Mouse (Mus musculus): ENCODE data around the gene Ptgs2. TPM values are rescaled to one million over a fixed set of nuclear protein-coding genes. Genes with fewer than 3 reads are reported as not detected.
A peak's percentile ranks its signal among the peaks of the same experiment; 100 is the strongest.

Gene Ptgs2
- polyA plus RNA-seq (2015; fragmentation: Nextera tagmentation; extraction: Ambion mirVana), result 0.04 TPM in 1 of 2 replicates, not detected in the other

GRCm38 (mm10) chr1:150099790-150100333, at the start of gene Ptgs2:
TSS of gene Ptgs2 (plus strand) at chr1:150100031.
- peak within 1 kb of the TSS; percentile 46 for H3K9ac ChIP-seq (replicated peaks)
- H3K27ac ChIP-seq (replicated peaks), result no peak within 1 kb of the TSS
- peak within 1 kb of the TSS; percentile 98 for H3K4me2 ChIP-seq (replicated peaks)
- under 1% methylated on average over 26 of the region's 26 CpGs for WGBS
- peaks cover 9% of the 10 kb centered on the region for H3K4me1 ChIP-seq
- peak; percentile 92 for ATAC-seq (replicated peaks)
- H3K36me3 ChIP-seq, result no peaks in the 10 kb centered on the region
- no peaks in the 10 kb centered on the region for H3K27me3 ChIP-seq
- no peaks in the 10 kb centered on the region for H3K9me3 ChIP-seq
- H3K4me3 ChIP-seq, result peak within 1 kb of the TSS; percentile 46

DNA sequence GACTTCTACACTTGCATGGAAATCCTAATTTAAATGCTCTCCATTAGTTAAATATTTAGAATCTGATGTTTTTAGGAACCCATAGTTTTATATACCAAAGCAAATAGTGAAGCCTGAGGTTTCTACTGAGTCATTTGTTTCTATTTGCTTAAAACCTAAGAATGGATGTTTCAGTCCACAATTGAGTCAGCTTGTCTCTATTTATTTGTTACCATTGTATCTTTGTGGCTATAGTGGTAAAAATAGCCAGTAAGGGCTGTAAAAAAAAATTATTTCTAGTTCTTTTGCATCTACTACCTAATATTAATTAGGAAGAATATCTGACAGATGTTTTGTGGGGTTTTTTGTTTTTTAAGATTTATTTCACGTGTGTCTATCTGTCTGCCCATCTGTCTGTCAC, 49.6 kb upstream of the Ptgs2 start:
- Histone ChIP-seq H3K27ac (replicated peaks) (no peak overlapping the region), H3K9me3 (no peaks in the 10 kb centered on the region), H3K9ac (replicated peaks) (no peak overlapping the region), H3K36me3 (no peaks in the 10 kb centered on the region), H3K27me3 (no peaks in the 10 kb centered on the region), H3K4me1 (no peaks in the 10 kb centered on the region), H3K4me2 (replicated peaks) (no peak overlapping the region), H3K4me3 (no peak overlapping the region)
- 89% methylated on average over 1 of the region's 1 CpGs for WGBS
- no peak for ATAC-seq (replicated peaks)

DNA sequence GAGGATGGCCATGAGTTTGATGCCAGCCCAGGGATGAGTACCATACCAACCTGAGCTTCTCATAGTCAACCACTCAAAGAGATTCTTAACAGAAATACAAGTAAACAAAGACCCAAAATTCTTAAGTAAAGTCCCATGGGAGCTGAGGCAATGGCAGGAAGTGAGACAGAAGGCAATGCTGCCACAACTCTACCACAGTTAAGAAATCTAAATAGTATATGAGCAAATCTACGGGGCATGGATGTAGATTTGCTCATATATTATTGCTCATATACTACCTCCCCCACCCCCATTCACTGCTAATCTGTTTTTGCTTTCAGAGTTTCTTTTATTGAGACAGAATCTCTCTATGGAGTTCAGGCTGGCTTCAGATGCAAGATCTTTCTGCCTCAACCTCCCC, 34.1 kb upstream of the Ptgs2 start:
- H3K9ac ChIP-seq (replicated peaks), result no peak overlapping the region
- ATAC-seq (replicated peaks), result no peak
- 92% methylated on average over 1 of the region's 1 CpGs for WGBS
- H3K4me2 ChIP-seq (replicated peaks), result no peak overlapping the region
- no peaks in the 10 kb centered on the region for H3K27me3 ChIP-seq
- H3K27ac ChIP-seq (replicated peaks), result no peak overlapping the region
- no peaks in the 10 kb centered on the region for H3K36me3 ChIP-seq
- no peak overlapping the region for H3K4me3 ChIP-seq
- no peaks in the 10 kb centered on the region for H3K4me1 ChIP-seq
- H3K9me3 ChIP-seq, result no peaks in the 10 kb centered on the region

DNA sequence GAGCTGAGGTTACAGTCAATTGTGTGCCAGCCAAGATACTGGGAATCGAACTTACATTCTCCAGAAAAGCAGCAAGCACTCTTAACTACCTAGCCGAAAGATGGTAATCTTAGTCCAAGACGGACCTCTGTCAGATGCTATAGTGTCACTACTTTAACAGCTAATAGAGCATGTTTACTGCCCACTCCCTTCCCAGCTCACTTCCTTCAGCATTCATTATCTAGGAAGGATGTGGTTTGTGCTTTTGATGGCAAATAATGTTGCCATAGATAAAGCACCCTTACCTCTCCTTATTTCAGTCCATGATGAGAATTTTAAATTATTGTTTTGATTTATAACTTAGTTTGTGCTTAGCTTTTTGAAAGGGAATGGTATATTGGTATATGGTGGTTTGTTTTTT, 27.0 kb upstream of the Ptgs2 start:
- H3K4me1 ChIP-seq, result no peaks in the 10 kb centered on the region
- no peak for ATAC-seq (replicated peaks)
- 93% methylated on average over 3 of the region's 3 CpGs for WGBS

DNA sequence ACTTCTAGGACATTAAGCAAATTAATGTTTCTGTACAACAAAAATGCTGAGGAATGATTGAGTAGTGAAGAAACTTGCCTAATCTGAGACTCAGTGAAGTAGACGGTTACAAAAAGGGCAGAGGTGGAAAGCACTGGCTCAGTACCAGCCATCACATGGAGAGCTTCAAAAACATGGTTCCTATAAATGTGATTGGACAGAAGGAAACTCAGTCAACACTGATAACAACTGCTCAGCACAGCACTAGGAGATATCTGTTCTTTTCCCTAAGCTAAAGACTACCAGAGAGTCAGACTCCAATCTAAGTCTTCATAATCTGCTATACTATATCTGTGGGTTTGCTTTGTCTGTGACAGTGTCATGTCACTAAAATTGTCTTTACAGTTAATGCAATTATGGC, 25.2 kb upstream of the Ptgs2 start:
- no peaks in the 10 kb centered on the region for H3K36me3 ChIP-seq
- 81% methylated on average over 1 of the region's 1 CpGs for WGBS
- no peak overlapping the region for H3K27ac ChIP-seq (replicated peaks)
- ATAC-seq (replicated peaks), result no peak
- no peaks in the 10 kb centered on the region for H3K27me3 ChIP-seq
- H3K9ac ChIP-seq (replicated peaks), result no peak overlapping the region
- no peaks in the 10 kb centered on the region for H3K4me1 ChIP-seq
- no peak overlapping the region for H3K4me2 ChIP-seq (replicated peaks)
- H3K4me3 ChIP-seq, result no peak overlapping the region
- no peaks in the 10 kb centered on the region for H3K9me3 ChIP-seq

More for the DNA sequence above, 27.0 kb upstream of the Ptgs2 start:
- no peak overlapping the region for H3K9ac ChIP-seq (replicated peaks)
- no peaks in the 10 kb centered on the region for H3K36me3 ChIP-seq
- no peaks in the 10 kb centered on the region for H3K27me3 ChIP-seq
- no peak overlapping the region for H3K27ac ChIP-seq (replicated peaks)
- no peak overlapping the region for H3K4me3 ChIP-seq
- no peaks in the 10 kb centered on the region for H3K9me3 ChIP-seq
- no peak overlapping the region for H3K4me2 ChIP-seq (replicated peaks)

- 79% methylated on average over 6 of the region's 6 CpGs for WGBS
- no peak overlapping the region for H3K4me2 ChIP-seq (replicated peaks)
Measured at GRCm38 (mm10) chr1:150089040-150089692, 10.7 kb upstream of the Ptgs2 start.

GRCm38 (mm10) chr1:150090229-150090628, 9.6 kb upstream of the Ptgs2 start:
- WGBS, result 17% methylated on average over 1 of the region's 1 CpGs
- ATAC-seq (replicated peaks), result no peak
- H3K36me3 ChIP-seq, result no peaks in the 10 kb centered on the region
- no peak overlapping the region for H3K9ac ChIP-seq (replicated peaks)
- no peak overlapping the region for H3K27ac ChIP-seq (replicated peaks)
- H3K27me3 ChIP-seq, result no peaks in the 10 kb centered on the region
- no peaks in the 10 kb centered on the region for H3K4me1 ChIP-seq
- no peak overlapping the region for H3K4me2 ChIP-seq (replicated peaks)
- H3K9me3 ChIP-seq, result no peaks in the 10 kb centered on the region
- no peak overlapping the region for H3K4me3 ChIP-seq

More at GRCm38 (mm10) chr1:150089040-150089692, 10.7 kb upstream of the Ptgs2 start:
- H3K36me3 ChIP-seq, result no peaks in the 10 kb centered on the region
- no peaks in the 10 kb centered on the region for H3K27me3 ChIP-seq
- no peaks in the 10 kb centered on the region for H3K4me1 ChIP-seq
- H3K9ac ChIP-seq (replicated peaks), result no peak overlapping the region
- no peak for ATAC-seq (replicated peaks)
- no peaks in the 10 kb centered on the region for H3K9me3 ChIP-seq
- H3K27ac ChIP-seq (replicated peaks), result no peak overlapping the region
- no peak overlapping the region for H3K4me3 ChIP-seq

GRCm38 (mm10) chr1:150097036-150097435, 2.8 kb upstream of the Ptgs2 start:
- Histone ChIP-seq H3K27ac (replicated peaks) (no peak overlapping the region), H3K36me3 (no peaks in the 10 kb centered on the region), H3K27me3 (no peaks in the 10 kb centered on the region), H3K4me3 (no peak overlapping the region), H3K9ac (replicated peaks) (no peak overlapping the region), H3K4me2 (replicated peaks) (no peak overlapping the region), H3K4me1 (peaks cover 9% of the 10 kb centered on the region), H3K9me3 (no peaks in the 10 kb centered on the region)
- 89% methylated on average over 2 of the region's 2 CpGs for WGBS
- no peak for ATAC-seq (replicated peaks)

DNA sequence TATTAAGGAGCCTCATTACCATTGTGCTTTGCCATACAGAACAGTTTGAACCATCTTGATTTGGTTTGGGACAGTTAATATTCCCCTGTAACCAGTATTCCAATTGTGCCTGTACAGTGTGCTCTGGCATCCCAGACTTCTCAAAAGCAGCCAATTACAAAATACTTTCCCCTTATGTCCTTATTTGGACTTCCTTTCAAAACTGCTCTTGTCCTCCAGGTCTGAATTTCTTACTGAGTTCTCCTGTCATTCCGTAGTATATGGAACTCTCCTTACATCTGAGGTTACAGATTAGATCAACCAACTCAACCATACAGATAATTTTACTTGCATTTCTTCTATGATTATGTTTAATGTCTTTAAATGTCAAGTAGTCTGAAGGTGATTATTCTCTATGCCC, 2.1 kb upstream of the Ptgs2 start:
- WGBS, result 77% methylated on average over 1 of the region's 1 CpGs
- no peak for ATAC-seq (replicated peaks)

GRCm38 (mm10) chr1:150099374-150099773, 457 bp upstream of the Ptgs2 start:
- Histone ChIP-seq H3K4me2 (replicated peaks) (peak overlapping the region; percentile 98), H3K27ac (replicated peaks) (no peak overlapping the region), H3K27me3 (no peaks in the 10 kb centered on the region), H3K9me3 (no peaks in the 10 kb centered on the region), H3K4me3 (peak overlapping the region; percentile 46), H3K9ac (replicated peaks) (peak overlapping the region; percentile 46), H3K4me1 (peaks cover 9% of the 10 kb centered on the region), H3K36me3 (no peaks in the 10 kb centered on the region)
- WGBS, result 1% methylated on average over 9 of the region's 9 CpGs
- ATAC-seq (replicated peaks), result peak; percentile 73; the same call in 1 of the 2 replicates

More for the DNA sequence above, 2.1 kb upstream of the Ptgs2 start:
- Histone ChIP-seq H3K27ac (replicated peaks) (no peak overlapping the region), H3K4me1 (peaks cover 9% of the 10 kb centered on the region), H3K4me3 (no peak overlapping the region), H3K27me3 (no peaks in the 10 kb centered on the region), H3K9ac (replicated peaks) (no peak overlapping the region), H3K36me3 (no peaks in the 10 kb centered on the region), H3K9me3 (no peaks in the 10 kb centered on the region), H3K4me2 (replicated peaks) (no peak overlapping the region)

DNA sequence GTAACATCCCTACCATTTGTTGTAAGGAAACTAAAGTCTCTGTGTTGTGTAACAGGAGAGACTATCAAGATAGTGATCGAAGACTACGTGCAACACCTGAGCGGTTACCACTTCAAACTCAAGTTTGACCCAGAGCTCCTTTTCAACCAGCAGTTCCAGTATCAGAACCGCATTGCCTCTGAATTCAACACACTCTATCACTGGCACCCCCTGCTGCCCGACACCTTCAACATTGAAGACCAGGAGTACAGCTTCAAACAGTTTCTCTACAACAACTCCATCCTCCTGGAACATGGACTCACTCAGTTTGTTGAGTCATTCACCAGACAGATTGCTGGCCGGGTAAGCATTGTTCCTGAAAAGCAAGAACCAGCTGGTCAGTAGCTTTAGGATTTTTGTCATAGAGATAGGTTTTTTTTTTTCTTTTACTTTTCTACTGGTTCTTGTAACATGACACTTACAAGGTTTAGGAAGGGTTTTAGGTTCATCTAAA, 4.4 kb downstream of the Ptgs2 start:
- H3K27ac ChIP-seq (replicated peaks), result no peak overlapping the region
- H3K4me1 ChIP-seq, result peaks cover 9% of the 10 kb centered on the region
- H3K9me3 ChIP-seq, result no peaks in the 10 kb centered on the region
- H3K36me3 ChIP-seq, result no peaks in the 10 kb centered on the region
- no peak overlapping the region for H3K4me2 ChIP-seq (replicated peaks)
- no peak overlapping the region for H3K4me3 ChIP-seq
- no peak overlapping the region for H3K9ac ChIP-seq (replicated peaks)
- WGBS, result 94% methylated on average over 6 of the region's 6 CpGs
- H3K27me3 ChIP-seq, result no peaks in the 10 kb centered on the region
- ATAC-seq (replicated peaks), result no peak

GRCm38 (mm10) chr1:150106736-150107135, 6.9 kb downstream of the Ptgs2 start:
- Histone ChIP-seq H3K27ac (replicated peaks) (no peak overlapping the region), H3K4me2 (replicated peaks) (no peak overlapping the region), H3K4me1 (no peaks in the 10 kb centered on the region), H3K4me3 (no peak overlapping the region), H3K9ac (replicated peaks) (no peak overlapping the region), H3K27me3 (no peaks in the 10 kb centered on the region), H3K36me3 (no peaks in the 10 kb centered on the region), H3K9me3 (no peaks in the 10 kb centered on the region)
- ATAC-seq (replicated peaks), result no peak
- WGBS, result 89% methylated on average over 7 of the region's 7 CpGs
